Mouse (Mus musculus) spleen, adult 2 months (tissue): ENCODE results near the gene Itpr1.

Experiments
- CTCF ChIP-seq: fragments of 200-500 bp; IDR thresholded peaks from 2 replicates; pipeline ENCODE4 v1.5.1; 2011; ENCODE audit warnings: mild to moderate bottlenecking, inconsistent platforms; ENCODE audit not compliant: insufficient read depth, insufficient read length, insufficient replicate concordance; ENCODE audit errors: extremely low read depth
- POLR2A ChIP-seq: fragments of 200-500 bp; IDR thresholded peaks from 2 replicates; pipeline ENCODE4 v1.6.1; 2011; ENCODE audit warnings: low read depth, low read length, inconsistent platforms

- TF ChIP-seq POLR2A (no peak), CTCF (no peak)
These were observed 254.7 kb downstream of the Itpr1 start for GRCm38 (mm10) chr6:108467597-108467996.
